Mouse (Mus musculus) induced T-regulatory cell, adult 2 months (primary cell): ENCODE results near the gene Tmem175.
"Not testable (repeated sequence)": the region's sequence is repeated elsewhere in the genome, so short reads cannot be mapped to it uniquely, and the experiment has no call there.

Experiments
- DNase-seq: peaks from one replicate; pipeline ENCODE4 v3.0.0-alpha.2; 2012; ENCODE audit warnings: low read depth

Gene Tmem175

DNA sequence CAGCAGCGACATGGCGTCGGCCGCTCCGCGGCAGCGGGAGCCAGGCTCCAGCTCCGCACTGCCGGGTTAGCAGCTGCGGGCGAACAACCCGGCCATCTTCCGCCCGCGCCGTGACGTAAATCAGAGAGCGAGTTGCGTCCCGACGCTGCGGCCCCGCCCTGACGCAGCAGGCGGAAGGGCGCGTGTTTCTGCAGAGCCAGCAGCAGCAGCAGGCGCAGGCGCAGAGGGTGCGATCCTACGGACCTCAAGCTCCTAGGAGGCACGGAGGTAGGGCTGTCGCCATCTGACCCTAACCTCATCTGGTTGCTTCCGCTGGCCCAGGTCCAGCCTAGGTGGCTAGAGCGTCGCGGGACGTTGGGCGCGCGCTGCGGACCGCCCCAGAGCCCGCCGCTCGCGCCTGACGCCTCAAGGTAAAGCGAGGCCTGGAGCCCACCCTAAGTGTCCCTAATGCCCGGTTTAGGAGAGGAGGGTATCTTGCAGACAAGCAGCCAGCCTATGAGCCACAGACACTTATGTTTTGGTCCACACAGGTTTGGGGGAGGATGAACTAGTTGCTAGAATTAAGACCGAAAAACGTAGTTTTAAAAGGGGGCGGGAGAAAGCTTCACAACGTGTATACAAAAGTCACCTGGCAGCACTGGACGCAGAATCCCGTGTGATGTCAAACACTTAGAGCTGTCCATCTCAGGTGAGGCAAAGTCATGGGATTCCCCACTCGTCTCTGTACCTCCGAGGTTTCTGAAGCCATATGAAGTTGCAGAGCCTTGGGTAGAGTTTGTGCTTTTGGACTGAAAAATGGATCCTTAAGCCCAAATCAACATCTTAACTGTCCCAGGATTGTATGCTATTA lies at the start of gene Tmem175, which contains the start of gene Gak:
Gene Tmem175 (plus strand): TSS at position 137 of the 850 bp plus-strand sequence.
Gene Gak (minus strand): TSS at position 122 of the 850 bp plus-strand sequence.
- DNase-seq = peak; percentile 97

DNA sequence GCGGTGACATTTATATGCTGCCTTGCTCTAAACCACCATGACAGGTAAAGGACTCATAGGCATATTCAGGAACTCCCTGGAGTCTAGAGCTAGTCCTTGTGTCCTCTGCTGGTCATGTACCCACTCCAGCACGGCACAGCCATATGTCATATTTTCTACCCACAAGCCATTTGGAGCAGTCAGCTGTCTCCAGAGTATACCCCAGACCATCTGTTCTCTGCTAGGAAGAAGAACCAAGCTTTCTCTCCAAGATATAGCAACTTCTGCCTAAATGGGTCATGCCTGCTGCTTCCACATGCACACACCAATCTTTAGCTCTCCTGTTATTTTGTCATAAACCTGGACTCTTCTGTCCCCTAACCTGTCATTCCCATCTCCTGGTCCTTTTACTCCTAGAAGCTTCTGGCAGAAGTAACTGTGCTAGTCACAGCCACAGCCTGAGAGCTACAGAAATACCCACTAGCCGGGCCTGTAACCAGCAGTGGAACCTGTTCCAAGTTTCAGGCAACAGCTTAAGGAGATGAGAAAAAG lies 48.1 kb upstream of the Tmem175 start:
- DNase-seq = no peak

DNA sequence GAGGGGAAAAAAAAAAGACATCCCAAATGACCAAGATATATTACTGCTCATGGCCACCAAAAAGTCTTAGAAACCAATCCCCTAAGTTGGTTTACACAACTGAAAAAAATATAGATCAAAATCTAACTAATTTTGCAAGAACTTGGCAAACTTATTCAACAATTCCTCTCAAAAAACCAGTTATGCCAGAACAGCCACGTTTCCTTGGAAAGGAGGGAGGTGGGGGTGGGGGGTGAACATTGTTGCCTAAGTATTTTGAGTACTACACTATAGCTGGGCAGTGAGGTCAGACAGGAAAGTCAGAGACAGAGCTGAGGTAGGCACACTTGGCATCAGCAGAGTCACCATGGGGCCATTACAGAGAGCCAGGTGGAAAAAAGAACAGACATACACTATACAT lies 29.6 kb upstream of the Tmem175 start:
- no peak for DNase-seq

DNA sequence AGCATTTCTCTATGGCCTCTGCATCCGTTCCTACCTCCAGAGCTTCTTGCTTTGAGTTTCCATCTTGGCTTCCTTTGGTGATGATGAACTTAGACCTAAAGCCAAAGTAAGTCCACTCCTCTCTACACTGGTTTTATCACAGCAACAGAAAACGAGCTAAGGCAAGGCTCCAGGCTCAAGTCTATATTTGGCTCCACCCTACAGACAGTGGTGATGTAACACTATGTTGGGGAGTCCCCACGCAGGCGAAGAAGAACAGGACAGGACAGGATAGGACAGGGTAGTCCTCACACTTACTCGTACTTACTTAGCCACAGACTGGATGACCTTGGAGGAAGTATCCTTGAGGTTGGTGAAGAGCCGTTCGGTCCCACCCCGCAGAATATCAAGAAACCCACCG lies 27.0 kb upstream of the Tmem175 start:
- DNase-seq = no peak

DNA sequence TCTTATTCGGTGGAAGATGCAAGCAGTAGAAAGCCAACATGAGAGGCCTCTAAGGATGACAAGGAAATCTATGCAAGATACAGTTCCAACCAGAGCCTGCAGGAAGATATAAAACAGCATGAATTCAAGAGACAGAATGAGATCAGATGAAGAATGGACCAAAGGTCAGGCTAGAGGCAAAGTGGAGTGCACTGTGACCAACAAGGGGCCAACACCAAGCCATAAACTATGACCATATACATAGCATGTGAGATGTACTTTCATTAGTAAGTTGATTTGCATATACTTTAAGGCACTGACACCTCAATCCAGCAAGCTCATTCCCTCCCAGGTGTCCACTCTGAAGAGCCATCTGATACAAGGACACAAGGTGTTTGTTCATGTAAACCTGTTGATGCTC lies 19.1 kb upstream of the Tmem175 start:
- DNase-seq = no peak

DNA sequence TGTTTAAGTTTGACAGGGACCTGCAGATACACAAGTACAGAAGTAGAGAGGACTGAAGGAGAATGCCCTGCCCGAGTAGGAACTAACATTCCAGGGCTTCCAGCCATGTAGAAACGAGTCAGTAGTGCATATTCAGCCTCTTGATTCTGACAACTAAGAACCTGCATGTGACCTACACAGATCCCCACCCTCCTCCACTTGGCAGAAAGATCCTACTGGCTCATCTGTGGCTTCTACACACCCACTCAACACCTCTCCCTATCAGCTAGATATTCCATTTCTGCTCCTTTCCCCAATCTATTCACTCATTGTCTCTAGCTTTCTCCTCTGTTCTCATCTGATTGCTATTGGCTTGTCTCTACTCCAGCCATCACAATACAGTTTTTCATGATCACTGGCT lies 7.7 kb upstream of the Tmem175 start:
- DNase-seq = no peak

DNA sequence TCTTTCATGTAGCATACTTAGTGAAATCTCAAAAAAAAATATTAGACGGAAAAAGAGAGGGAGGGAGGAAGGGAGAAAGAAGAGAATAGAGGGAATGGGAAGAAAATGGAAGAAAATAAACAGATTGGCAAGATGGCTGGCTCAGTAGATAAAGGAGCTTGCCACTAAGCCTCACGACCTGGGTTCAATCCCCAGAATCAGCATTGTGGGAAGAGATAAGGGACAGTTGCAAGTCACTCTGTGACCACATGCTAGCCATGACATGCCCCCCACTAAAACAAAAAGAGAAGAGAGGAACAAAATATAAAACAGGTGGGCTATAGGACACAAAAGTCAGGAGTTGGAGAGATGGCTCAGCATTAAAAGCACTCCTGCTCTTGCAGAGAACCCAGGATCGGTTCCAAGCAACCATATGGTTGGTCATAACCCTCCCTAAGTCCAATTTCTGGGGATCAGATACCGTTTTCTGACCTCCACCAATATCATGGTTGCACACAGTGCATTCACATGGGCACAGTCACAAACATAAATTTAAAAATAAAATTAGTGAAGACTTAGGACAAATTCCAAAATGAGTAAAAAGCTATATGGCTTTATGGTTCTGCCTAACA lies 3.4 kb upstream of the Tmem175 start:
- DNase-seq = no peak

DNA sequence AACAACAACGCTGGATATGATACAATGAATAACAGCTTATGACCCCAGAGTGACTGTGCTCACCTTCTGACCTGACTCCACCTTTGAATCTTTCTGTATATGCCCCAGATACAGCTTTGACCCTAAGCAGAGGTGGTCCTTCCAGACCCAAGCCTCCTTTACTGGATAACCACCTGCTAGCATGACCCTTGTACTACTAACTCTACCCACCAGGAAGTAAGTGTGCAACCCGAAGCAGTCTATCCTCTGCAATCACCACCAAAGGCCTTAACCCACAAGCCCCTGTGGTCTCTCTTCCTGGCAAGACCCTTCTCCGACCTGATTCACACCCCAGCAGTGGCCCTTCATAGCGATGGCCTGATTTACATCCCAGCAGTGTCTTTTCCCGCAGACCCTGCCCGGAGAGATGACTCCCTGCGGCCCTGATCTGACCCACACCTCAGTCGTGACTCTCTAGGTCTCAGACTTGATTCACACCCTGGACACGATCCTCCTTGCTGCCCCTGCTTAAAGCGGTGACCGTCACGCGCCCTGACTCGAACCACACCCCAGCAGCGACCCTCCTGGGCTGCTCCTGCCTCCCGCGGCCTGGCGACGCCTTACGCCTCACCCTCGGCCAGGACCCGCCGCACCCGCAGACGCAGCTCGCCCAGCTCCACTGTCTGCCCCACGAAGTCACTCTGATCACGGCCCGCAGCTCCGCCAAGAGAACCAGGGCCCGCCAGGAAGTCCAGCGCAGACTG lies 508 bp upstream of the Tmem175 start:
- peak; percentile 68 for DNase-seq

DNA sequence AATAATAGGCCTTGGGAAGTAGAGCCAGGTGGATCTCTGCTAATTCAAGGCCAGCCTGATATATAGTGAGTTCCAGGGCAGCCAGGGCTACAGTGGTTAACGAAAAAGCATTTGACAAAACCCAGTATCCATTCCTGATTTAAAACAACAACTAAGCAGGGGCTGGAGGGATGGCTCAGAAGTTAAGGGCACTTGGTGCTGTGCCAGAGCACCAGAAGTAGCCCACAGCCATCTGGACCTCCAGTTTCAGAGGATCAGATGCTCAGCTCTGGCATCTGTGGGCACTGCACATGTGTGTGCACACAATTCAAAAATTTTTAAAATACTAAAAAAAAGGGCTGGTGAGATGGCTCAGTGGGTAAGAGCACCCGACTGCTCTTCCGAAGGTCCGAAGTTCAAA lies 4.1 kb downstream of the Tmem175 start:
- DNase-seq = no peak

DNA sequence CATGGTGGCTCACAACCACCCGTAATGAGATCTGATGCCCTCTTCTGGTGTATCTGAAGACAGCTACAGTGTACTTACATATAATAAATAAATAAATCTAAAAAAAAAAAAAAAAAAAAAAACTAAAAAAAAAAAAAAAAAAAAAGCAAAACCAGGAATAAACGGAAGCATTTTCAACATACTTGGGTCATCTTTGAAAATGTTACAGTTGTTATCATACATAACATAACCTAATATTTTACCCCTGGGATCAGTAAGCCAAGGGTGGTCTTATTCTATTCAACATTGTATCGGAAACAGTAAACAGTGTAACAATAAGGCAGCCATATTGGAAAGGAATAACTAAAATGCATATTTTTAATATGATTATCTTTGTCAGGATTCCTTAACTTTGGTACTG lies 4.5 kb downstream of the Tmem175 start:
- not testable (repeated sequence) for DNase-seq

DNA sequence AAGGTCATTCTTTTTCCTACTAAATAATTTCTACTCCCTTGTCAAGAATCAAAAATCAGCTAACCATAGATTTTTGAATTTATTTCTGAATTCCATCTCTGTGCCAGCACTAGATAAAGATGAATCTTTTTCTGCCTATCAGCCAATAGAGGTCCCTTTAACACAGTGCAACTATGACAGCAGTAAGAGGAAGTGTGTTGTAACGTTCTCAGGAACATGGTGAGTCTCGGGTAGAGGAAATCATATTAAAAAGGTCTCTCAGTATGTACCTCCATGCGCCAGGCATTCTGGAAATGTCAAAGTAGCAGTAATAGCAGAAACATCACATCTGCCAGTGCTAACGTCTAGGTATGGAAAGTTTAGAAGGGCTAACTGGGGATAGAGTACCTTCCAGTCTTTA lies 6.6 kb downstream of the Tmem175 start:
- DNase-seq = no peak

DNA sequence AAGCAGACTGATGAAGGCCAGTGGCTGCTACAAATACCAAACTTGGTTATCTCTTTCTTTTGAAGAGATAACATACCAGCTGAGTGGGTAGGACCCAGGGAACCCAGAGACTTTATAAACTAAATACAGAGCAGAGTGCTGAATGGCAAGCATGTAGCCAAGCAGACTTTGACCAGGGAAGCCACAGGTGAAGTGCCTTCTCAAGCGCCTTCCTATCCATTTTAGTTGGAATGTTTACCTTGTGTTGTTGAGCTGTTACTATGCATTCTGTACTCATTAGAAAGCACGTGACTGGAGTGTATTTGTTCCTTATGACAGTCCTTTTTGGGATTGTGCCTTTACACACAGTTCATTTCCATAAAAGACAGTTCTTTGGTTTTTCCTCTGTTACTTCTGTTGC lies 14.1 kb downstream of the Tmem175 start:
- DNase-seq = no peak

DNA sequence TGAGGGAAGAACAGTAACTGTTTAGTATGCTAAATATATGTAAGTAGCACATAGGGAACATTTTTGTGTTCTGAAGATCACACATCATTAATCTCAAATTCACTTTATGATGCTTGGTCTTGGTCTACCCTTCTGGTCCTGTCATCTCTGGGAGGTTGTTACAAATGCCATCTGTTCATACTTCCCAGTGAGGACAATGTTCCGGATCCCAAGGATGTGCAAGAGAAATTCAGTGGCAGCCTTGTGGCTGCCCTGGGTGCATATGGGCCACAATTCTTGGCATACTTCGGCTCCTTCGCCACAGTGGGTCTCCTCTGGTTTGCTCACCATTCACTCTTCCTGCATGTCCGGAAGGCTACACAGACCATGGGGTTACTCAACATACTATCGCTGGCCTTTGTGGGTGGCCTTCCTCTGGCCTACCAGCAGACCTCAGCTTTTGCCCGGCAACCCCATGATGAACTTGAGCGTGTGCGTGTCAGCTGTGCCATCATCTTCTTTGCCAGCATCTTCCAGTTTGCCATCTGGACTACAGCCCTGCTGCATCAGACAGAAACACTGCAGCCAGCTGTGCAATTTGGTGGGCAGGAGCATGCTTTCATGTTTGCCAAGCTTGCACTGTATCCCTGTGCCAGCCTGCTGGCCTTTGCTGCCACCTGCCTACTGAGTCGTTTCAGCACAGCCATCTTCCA lies 16.2 kb downstream of the Tmem175 start:
- no peak for DNase-seq

DNA sequence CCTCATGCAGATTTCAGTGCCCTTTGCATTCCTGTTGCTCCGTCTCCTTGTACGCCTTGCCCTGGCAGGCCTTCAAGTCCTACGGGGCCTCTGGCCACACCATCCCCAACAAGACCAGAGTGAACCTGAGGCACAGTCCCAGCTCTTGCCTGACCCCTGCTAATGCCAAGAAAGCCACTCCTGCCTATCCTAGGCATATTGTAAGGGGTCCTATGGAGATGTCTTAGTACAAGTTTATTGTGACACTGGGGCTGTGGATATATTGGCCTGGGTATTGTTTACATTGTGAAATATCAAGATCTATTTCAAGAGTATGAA lies 16.7 kb downstream of the Tmem175 start:
- DNase-seq = no peak

DNA sequence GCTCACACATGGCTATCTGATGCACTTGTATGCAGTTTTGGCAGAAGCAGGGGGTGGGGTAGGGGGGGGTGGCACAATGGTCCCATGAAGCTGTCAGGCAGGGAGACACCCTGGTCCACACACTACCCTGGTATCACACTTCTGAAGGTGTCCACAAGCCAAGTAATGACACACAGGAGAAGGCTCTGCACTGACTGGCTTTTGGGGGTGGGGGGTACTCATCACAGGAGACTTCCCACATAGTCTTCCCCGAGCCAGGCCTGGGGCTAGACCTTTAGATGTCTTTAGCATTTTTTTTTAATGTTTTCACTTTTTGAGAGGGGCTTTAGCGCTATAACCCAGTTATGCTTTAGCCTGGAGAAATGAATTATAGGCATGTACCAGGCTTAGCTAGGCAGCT lies 17.7 kb downstream of the Tmem175 start:
- no peak for DNase-seq

DNA sequence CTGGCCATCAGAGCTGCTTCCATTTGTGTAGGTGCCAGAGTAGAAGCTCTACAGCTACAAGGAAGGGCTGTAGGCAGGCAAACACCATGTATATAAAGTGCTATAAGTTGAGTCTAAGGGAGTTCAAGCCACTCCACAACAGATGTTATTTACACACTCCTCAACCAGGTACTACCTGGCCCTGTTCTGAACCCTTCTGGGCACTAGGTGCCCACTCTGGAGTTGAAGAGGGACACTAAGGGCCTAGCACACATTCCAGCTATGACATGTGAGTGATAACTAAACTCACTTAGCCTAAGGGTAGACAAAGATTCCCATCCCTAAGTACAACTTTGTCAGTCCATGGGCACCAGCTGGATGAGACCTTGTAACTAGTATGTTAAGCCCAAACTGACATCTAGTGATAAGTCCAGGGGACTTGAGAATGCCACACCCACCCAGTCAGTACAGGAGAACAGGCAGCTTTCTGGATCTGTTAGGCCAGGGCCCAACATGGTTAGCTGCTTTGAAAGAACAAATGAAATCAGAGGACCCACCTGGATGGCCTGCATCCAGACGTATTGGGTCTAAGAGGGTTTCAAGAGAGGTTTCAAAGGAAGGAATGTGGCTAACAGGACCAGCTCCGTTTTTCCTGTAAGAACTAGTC lies 18.4 kb downstream of the Tmem175 start:
- no peak for DNase-seq

DNA sequence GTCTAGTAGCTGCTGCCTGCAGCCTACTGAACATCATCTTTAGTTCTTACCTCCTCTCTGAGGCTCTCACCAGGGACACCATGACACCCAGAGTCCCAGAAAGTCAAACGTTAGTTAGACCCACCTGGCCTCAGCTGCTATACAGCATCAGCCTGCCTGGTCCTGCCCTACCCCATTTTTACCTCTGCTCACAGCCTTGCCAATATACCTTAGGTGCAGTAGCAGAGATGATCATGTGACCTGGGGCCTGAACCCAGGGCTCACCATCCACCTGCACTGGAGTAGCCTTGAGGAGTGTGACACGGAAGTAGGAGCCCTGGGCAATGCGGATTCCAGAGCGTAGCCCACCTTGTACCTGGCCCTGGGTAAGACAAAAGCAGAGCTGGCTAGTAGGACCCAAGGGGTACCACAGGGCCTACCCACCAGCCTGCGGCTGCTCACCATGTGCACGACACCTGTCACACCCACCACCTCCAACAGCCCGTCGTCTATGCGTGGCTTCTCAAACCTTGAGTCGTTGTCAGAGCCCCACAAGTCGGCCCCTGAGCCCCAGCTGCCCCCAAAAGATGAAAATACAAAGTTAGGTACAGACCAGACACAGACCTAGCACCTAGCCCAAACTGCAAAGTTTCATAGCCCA lies 19.5 kb downstream of the Tmem175 start:
- no peak for DNase-seq

DNA sequence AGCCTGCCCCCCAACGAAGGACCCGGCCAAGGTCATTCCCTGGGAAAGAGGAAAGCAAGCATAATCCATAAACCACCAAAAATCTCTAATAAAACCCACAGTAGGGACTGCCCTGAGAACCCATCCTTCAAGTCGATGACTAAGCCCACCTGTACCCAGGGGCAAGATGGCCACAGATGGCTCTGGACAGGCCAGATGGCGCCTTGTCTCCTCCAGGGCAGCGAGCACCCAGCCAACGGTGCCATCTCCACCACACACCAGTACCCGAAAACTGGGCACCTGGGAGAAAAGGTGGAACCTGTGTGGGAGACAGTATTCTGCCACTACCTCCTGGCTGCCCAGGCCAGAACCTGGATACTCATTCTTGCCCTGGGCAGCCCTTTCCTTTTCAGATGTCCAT lies 20.8 kb downstream of the Tmem175 start:
- no peak for DNase-seq

DNA sequence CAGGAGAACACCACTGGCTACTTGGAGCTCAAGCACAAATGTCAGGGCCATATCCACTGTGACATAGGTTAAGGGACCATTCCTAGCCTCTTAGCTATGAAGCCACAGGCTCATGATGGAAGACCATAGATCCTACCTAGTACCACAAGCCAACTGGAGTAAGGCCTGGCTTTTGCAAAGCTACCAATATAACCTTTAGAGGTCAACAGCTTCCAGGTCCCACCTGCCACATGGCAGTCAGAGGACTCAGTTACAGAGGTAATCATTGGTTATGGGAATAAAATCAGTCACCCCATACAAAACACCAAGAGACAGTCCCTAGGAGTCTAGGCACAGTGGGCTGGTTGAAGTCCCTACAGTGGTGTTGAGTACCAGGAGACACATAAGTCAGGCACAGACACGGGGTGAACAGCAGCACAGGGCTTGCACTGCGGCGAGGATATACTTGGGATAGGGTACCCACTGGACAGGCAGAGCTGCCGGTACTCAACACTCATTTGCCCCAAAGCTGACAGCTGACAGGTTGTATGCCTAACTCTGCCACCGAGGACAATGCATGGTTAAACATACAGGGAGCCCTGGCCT lies 21.7 kb downstream of the Tmem175 start:
- DNase-seq = no peak

DNA sequence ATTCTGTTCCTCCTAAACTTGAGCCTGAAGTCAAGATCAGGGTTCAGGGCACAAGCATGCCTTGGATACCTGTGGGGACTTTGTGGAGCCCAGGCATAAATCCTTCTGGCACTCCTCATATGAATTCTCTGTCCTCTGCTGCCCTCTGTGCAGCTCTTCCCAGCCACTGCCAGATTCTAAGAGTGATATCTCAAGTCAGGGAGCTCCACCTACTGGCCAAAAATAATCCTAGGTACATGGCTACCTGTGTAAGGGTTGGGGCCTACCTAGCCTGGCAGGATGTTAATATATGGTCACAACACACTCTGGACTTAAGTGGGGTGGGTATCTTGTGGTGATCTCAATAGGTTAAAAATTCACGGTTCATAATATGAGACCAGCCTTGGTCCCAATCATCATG lies 22.3 kb downstream of the Tmem175 start:
- DNase-seq = peak; percentile 84

DNA sequence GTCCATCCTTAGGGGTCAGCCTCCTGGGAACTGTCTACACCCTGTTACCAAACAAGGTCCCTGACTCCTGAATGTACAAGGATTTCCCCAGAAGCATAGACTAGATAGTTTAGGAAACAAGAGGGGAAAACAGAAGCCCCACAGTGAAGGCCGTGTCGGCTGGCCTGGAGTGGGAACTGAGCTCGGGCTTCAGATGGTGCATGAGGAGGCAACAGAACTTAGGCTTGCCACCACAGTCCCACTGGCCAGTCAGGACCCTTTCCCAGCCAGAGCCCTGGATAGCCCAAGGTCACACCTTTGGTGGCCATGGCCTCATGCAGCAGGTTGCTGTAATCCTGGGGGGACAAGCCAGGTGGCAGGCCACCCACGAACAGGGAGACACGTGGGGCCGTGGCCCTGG lies 23.8 kb downstream of the Tmem175 start:
- no peak for DNase-seq
